Mouse (Mus musculus) brain, embryonic 14.5 days (tissue): ENCODE measurements around the gene Tra2a. TPM values are rescaled to one million over a fixed set of nuclear protein-coding genes. Genes with fewer than 3 reads are reported as not detected.

Source experiments
- DNase-seq: peaks from one replicate; pipeline ENCODE4 v3.0.0-alpha.2; 2011; ENCODE audit warnings: low read depth
- CTCF ChIP-seq: fragments of 200-500 bp; IDR thresholded peaks from 2 replicates; pipeline ENCODE4 v1.5.1; 2012; ENCODE audit warnings: inconsistent platforms, mild to moderate bottlenecking, moderate library complexity, borderline replicate concordance; ENCODE audit not compliant: insufficient read depth, insufficient read length; ENCODE audit errors: extremely low read depth
- POLR2A ChIP-seq: fragments of 200-500 bp; IDR thresholded peaks from 2 replicates; pipeline ENCODE4 v1.6.1; 2012; ENCODE audit warnings: mild to moderate bottlenecking, inconsistent platforms, borderline replicate concordance; ENCODE audit not compliant: poor library complexity, insufficient read depth, insufficient read length, severe bottlenecking; ENCODE audit errors: extremely low read depth
- polyA plus RNA-seq: library from polyadenylated mRNA; depleted of rRNA; stranded (reverse); fragments of >200 nt; gene quantifications from 2 replicates; pipeline ENCODE4 v1.2.3, GENCODE M21; 2012

Gene Tra2a
- polyA plus RNA-seq, 1 experiment = 199 TPM

DNA sequence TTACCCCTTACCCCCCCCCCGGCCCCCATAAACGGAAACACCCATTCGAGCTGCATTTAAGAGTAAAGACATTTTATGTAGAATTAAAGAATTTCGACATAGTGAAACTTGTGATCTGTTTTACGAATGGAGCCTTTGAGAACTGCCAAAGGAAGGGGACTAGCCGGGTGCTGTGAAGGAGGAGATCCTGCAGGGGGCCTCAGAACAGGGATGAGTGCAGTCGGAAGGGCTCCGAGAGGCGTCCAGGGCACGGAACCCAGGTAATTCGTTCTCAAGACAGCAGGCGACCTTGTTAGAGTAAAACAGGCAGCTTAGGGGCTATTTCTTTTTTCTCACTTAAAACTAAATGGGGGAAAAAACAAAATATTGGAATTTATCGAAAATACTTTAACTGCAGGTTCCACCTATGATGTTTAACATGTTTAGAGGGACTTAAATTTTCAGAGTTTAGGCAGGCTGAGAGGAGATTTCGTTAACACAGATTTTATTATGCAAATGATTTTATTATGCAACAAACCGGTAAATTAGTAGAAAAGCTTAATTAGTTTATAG lies 36.6 kb downstream of the Tra2a start:
- TF ChIP-seq CTCF (peak; percentile 72), POLR2A (no peak)
- DNase-seq = peak; percentile 74

DNA sequence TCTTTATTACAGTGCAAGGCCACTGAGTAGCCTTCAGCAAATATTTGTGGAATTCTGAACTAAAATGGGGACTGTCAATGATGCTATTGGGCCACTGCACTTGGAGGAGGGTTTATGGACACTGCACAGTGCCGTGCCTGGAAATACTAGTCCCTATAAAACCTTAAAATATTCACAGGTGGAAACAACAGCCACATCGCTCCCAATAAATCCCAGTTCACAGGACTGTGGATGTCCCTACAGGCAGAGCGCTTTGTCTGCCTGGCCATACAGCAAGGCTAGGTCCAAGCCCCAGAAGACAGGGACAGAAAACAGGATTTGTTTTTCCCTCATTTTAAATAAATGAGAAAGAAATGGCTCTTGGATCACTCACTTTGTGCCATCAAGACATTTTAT lies 38.1 kb downstream of the Tra2a start:
- no peak for DNase-seq
- TF ChIP-seq CTCF = no peak

GRCm38 (mm10) chr6:49224923-49225727 lies 38.7 kb downstream of the Tra2a start:
- no peak for DNase-seq
- TF ChIP-seq POLR2A = no peak
- TF ChIP-seq CTCF = no peak

GRCm38 (mm10) chr6:49221906-49222305 lies 41.9 kb downstream of the Tra2a start:
- DNase-seq = peak; percentile 49
- TF ChIP-seq POLR2A = no peak
- TF ChIP-seq CTCF = no peak

- TF ChIP-seq POLR2A = no peak
- TF ChIP-seq CTCF = no peak
- peak; percentile 76 for DNase-seq
These were observed 43.8 kb downstream of the Tra2a start for GRCm38 (mm10) chr6:49219920-49220604.

DNA sequence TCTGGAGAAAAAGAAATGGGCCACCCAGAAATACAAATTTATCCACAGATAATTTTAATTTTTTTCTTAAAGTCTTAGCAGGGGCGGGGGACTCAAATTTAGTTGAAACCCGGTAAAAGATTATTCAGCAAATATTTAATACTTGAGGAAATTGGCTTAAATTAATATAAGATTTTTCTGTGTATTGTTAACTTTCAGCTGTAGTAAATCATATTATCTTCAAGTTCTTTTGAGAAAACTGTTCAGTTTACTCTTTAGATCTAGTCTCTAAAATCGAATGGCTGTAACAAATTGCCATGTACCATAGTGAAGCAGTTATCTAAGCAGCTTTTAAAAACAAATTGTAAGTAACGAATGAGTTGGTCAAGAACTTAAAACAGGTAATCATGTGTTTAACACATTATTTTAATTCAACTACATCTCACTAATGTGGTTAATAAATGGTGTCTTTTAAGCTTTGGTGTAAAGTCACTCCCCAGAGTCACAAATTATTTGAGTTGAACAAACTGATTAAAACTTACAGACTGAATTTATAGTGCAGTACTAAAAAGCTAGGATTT lies 44.8 kb downstream of the Tra2a start:
- TF ChIP-seq POLR2A (no peak), CTCF (no peak)
- DNase-seq = no peak

DNA sequence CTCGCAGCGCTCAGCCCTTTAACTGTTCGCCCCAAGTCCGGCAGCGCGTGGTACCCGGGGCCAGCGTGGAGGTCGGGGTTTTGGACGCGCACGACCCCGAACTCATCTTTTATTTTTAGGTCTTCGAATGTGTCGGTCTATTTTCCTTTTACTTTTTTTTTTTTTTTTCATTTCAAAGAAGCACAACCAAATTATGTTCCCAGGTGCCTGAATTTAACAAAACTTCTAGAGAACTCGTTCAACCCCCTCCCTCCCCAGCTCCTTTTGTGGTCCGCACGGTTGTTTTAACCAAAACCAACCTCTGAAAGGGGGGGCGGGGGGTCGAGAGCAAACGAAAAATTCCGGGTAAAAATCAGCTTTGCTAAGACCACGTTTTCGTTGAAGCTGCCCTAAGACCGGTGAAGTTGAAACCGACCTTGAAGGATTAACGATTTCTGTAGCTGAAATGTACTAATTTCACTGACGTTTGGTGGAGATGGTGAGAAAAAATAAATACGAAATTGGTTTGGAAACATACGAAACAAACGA lies 45.5 kb downstream of the Tra2a start:
- TF ChIP-seq CTCF = no peak
- no peak for TF ChIP-seq POLR2A
- no peak for DNase-seq

DNA sequence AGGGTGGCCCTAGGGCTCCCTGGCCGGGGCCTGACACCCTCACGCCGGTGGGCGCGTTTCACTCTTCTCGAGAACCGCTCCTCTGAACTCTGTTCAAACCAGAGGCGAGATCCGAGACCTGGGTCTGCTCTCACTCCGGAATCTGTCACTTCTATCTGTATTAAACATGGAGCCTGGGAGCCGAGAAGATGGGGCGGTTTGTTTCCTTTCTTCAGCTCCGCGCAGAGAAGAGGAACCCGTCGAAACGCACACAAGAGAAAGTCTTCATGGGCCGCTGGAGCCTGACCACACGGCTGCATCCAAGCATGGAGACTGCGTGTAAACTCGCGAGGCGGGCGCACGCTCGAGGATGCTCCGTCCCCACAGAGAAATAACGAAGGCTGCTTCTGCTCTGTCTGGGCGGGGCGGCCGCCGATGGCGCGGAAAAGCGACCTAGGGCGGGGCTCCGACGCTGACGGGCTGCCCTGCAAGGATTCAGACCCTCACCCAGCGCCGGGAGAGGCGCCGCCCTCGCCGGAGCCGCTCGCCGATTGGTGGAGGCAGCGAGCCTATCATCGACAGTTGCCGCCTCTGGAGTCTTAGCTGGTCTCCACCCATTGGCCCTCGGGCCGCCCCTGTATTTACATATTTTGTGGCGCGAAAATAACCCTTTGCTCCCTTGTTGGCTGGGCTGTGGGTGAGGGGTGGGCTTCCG lies 46.1 kb downstream of the Tra2a start:
- TF ChIP-seq POLR2A = peak; percentile 46; the same call in 1 of the 2 replicates
- no peak for TF ChIP-seq CTCF
- DNase-seq = peak; percentile 99

GRCm38 (mm10) chr6:49216811-49217542 lies 46.9 kb downstream of the Tra2a start:
- no peak for DNase-seq
- no peak for TF ChIP-seq CTCF
- no peak for TF ChIP-seq POLR2A
